Mouse (Mus musculus) lung, embryonic 14.5 days (tissue): ENCODE results near the gene Ptprb. TPM values are rescaled to one million over a fixed set of nuclear protein-coding genes. Genes with fewer than 3 reads are reported as not detected.

Experiments used
- ATAC-seq: fragments of 200-750 bp; cut with Nextera tagmentation; 2 replicates; pipeline ENCODE4 v1.8.0; 2017; ENCODE audit warnings: mild to moderate bottlenecking, moderate TSS enrichment, moderate library complexity; ENCODE audit not compliant: insufficient read depth
- DNase-seq: peaks from one replicate; pipeline ENCODE4 v3.0.0-alpha.2; 2015
- H3K27ac ChIP-seq: fragments of 300-500 bp; sonication (generic); 2 replicates; pipeline ENCODE4 v1.5.1; 2014; ENCODE audit warnings: low read depth, mild to moderate bottlenecking, moderate library complexity
- H3K27me3 ChIP-seq: fragments of 300-500 bp; sonication (generic); 2 replicates; pipeline ENCODE4 v1.6.1; 2014; ENCODE audit warnings: low read length, control low read depth; ENCODE audit not compliant: insufficient read depth
- H3K36me3 ChIP-seq: fragments of 300-500 bp; sonication (generic); 2 replicates; pipeline ENCODE4 v1.6.1; 2014; ENCODE audit warnings: control low read depth; ENCODE audit not compliant: insufficient read depth
- H3K4me1 ChIP-seq: fragments of 300-500 bp; sonication (generic); 2 replicates; pipeline ENCODE4 v1.6.1; 2014; ENCODE audit warnings: antibody characterized with exemption, control low read depth; ENCODE audit not compliant: insufficient read depth
- H3K4me2 ChIP-seq: fragments of 300-500 bp; sonication (generic); 2 replicates; pipeline ENCODE4 v1.6.1; 2014; ENCODE audit warnings: mild to moderate bottlenecking
- H3K4me3 ChIP-seq: fragments of 300-500 bp; sonication (generic); 2 replicates; pipeline ENCODE4 v1.5.1; 2014; ENCODE audit warnings: low read depth, low read length
- H3K9ac ChIP-seq: fragments of 300-500 bp; sonication (generic); 2 replicates; pipeline ENCODE4 v1.6.1; 2014
- H3K9me3 ChIP-seq: fragments of 300-500 bp; sonication (generic); 2 replicates; pipeline ENCODE4 v1.6.1; 2016; ENCODE audit warnings: low read depth, low read length, control low read depth
- CTCF ChIP-seq: IDR thresholded peaks from 2 replicates; pipeline ENCODE4 v1.5.1; 2016; ENCODE audit warnings: antibody characterized with exemption, low read depth
- WGBS: fragments of 180-500 bp; shearing (Covaris S2); extraction: QIAGEN DNeasy Blood & Tissue Kit; methylation state at CpG from one replicate; pipeline ENCODE4 v1.1.7; 2014; 5-methylcytosine and 5-hydroxymethylcytosine counted together
- polyA plus RNA-seq: library from polyadenylated mRNA; unstranded; fragments of >200 nt; fragmentation: Nextera tagmentation; extraction: Ambion mirVana; gene quantifications from 2 replicates; pipeline ENCODE4 v1.2.1, GENCODE M21; 2014

Ptprb gene
- polyA plus RNA-seq, 1 experiment from 2014 or later, result 12.5 TPM

GRCm38 (mm10) chr10:116319246-116319645 is 43.9 kb downstream of the Ptprb start:
- peak; percentile 96 for DNase-seq
- H3K9me3 ChIP-seq, result no peaks in the 10 kb centered on the region
- no peaks in the 10 kb centered on the region for H3K36me3 ChIP-seq
- H3K27ac ChIP-seq, result no peak overlapping the region
- no peak overlapping the region for H3K4me3 ChIP-seq
- ATAC-seq, result peak; percentile 70; the same call in 1 of the 2 replicates
- no peaks in the 10 kb centered on the region for H3K27me3 ChIP-seq
- H3K9ac ChIP-seq, result no peak overlapping the region
- no peaks in the 10 kb centered on the region for H3K4me1 ChIP-seq
- 22% methylated on average over 12 of the region's 12 CpGs for WGBS
- TF ChIP-seq CTCF, result peak; percentile 92
- H3K4me2 ChIP-seq, result peak overlapping the region; percentile 36; the same call in 1 of the 2 replicates

GRCm38 (mm10) chr10:116329086-116329485 is 53.8 kb downstream of the Ptprb start:
- ATAC-seq, result no peak
- Histone ChIP-seq H3K9me3 (no peaks in the 10 kb centered on the region), H3K27me3 (no peaks in the 10 kb centered on the region), H3K36me3 (0 out of 2 replicates have a peak, but pooled peaks cover 4% of the 10 kb centered on the region), H3K4me2 (no peak overlapping the region), H3K4me3 (no peak overlapping the region), H3K27ac (no peak overlapping the region), H3K4me1 (no peaks in the 10 kb centered on the region), H3K9ac (no peak overlapping the region)
- WGBS, result 73% methylated on average over 5 of the region's 5 CpGs
- DNase-seq, result no peak
- no peak for TF ChIP-seq CTCF

- Histone ChIP-seq H3K4me1 (no peaks in the 10 kb centered on the region), H3K9ac (no peak overlapping the region), H3K27ac (no peak overlapping the region), H3K4me2 (peak overlapping the region; percentile 52), H3K4me3 (peak overlapping the region; percentile 14; the same call in 1 of the 2 replicates), H3K27me3 (no peaks in the 10 kb centered on the region), H3K36me3 (0 out of 2 replicates have a peak, but pooled peaks cover 4% of the 10 kb centered on the region), H3K9me3 (no peaks in the 10 kb centered on the region)
- WGBS, result 10% methylated on average over 5 of the region's 5 CpGs
- DNase-seq, result peak; percentile 96
- TF ChIP-seq CTCF, result peak; percentile 93
- peak; percentile 87; the same call in 1 of the 2 replicates for ATAC-seq
Observed at GRCm38 (mm10) chr10:116330458-116330857, 55.1 kb downstream of the Ptprb start.

- TF ChIP-seq CTCF, result no peak
- Histone ChIP-seq H3K36me3 (0 out of 2 replicates have a peak, but pooled peaks cover 4% of the 10 kb centered on the region), H3K9me3 (no peaks in the 10 kb centered on the region), H3K4me2 (peak overlapping the region; percentile 52), H3K4me1 (no peaks in the 10 kb centered on the region), H3K4me3 (peak overlapping the region; percentile 14; the same call in 1 of the 2 replicates), H3K27me3 (no peaks in the 10 kb centered on the region), H3K9ac (no peak overlapping the region), H3K27ac (no peak overlapping the region)
- DNase-seq, result peak; percentile 23
- ATAC-seq, result no peak
- WGBS, result 18% methylated on average over 23 of the region's 23 CpGs
Observed at GRCm38 (mm10) chr10:116330961-116331510, 55.7 kb downstream of the Ptprb start.

GRCm38 (mm10) chr10:116333666-116334065 is 58.3 kb downstream of the Ptprb start:
- ATAC-seq (no peak), DNase-seq (no peak)
- Histone ChIP-seq H3K4me2 (no peak overlapping the region), H3K4me3 (no peak overlapping the region), H3K27me3 (no peaks in the 10 kb centered on the region), H3K9me3 (no peaks in the 10 kb centered on the region), H3K27ac (no peak overlapping the region), H3K4me1 (no peaks in the 10 kb centered on the region), H3K36me3 (0 out of 2 replicates have a peak, but pooled peaks cover 4% of the 10 kb centered on the region), H3K9ac (no peak overlapping the region)
- 69% methylated on average over 16 of the region's 16 CpGs for whole genome bisulfite sequencing
- TF ChIP-seq CTCF, result no peak

- WGBS, result 94% methylated on average over 7 of the region's 7 CpGs
- no peaks in the 10 kb centered on the region for H3K9me3 ChIP-seq
- H3K4me1 ChIP-seq, result no peaks in the 10 kb centered on the region
- no peak overlapping the region for H3K4me3 ChIP-seq
- no peak for TF ChIP-seq CTCF
- DNase-seq, result no peak
- no peak overlapping the region for H3K27ac ChIP-seq
- ATAC-seq, result no peak
- no peak overlapping the region for H3K9ac ChIP-seq
- H3K36me3 ChIP-seq, result 0 out of 2 replicates have a peak, but pooled peaks cover 4% of the 10 kb centered on the region
- no peaks in the 10 kb centered on the region for H3K27me3 ChIP-seq
- H3K4me2 ChIP-seq, result no peak overlapping the region
Observed at GRCm38 (mm10) chr10:116334120-116334519, 58.8 kb downstream of the Ptprb start.

GRCm38 (mm10) chr10:116335328-116335727 is 60.0 kb downstream of the Ptprb start:
- H3K4me1 ChIP-seq, result no peaks in the 10 kb centered on the region
- H3K4me3 ChIP-seq, result no peak overlapping the region
- H3K27me3 ChIP-seq, result no peaks in the 10 kb centered on the region
- H3K27ac ChIP-seq, result no peak overlapping the region
- H3K9me3 ChIP-seq, result no peaks in the 10 kb centered on the region
- WGBS, result 89% methylated on average over 7 of the region's 7 CpGs
- H3K36me3 ChIP-seq, result 0 out of 2 replicates have a peak, but pooled peaks cover 4% of the 10 kb centered on the region
- ATAC-seq (no peak), DNase-seq (no peak)
- no peak overlapping the region for H3K9ac ChIP-seq
- TF ChIP-seq CTCF, result no peak
- H3K4me2 ChIP-seq, result no peak overlapping the region
